Mouse (Mus musculus): ENCODE measurements around the gene Lrrc75a. TPM values are rescaled to one million over a fixed set of nuclear protein-coding genes. Genes with fewer than 3 reads are reported as not detected.
A peak's percentile ranks its signal among the peaks of the same experiment; 100 is the strongest.

Lrrc75a gene
- polyA plus RNA-seq (2015; fragmentation: Nextera tagmentation; extraction: Ambion mirVana) = 14.0 and 18.4 TPM in 2 replicates

GRCm38 (mm10) chr11:62647661-62648590 is at the start of gene Lrrc75a:
Lrrc75a (minus strand) TSS chr11:62648523.
- H3K4me2 ChIP-seq = peak within 1 kb of the TSS; percentile 92
- WGBS = under 1% methylated on average over 62 of the region's 86 CpGs
- H3K36me3 ChIP-seq = peaks cover 13% of the 10 kb centered on the region
- peak within 1 kb of the TSS; percentile 79 for H3K4me3 ChIP-seq
- peak within 1 kb of the TSS; percentile 93 for H3K27ac ChIP-seq
- no peaks in the 10 kb centered on the region for H3K9me3 ChIP-seq
- peak within 1 kb of the TSS; percentile 87 for H3K9ac ChIP-seq
- H3K27me3 ChIP-seq = no peaks in the 10 kb centered on the region
- ATAC-seq (ENCODE audit: insufficient number of reproducible peaks, insufficient read depth, low FRiP score, low TSS enrichment, low read depth) = peak; percentile 33
- H3K4me1 ChIP-seq = peaks cover 64% of the 10 kb centered on the region

- Histone ChIP-seq H3K27me3 (no peaks in the 10 kb centered on the region), H3K4me1 (no peaks in the 10 kb centered on the region), H3K4me2 (no peak overlapping the region), H3K9me3 (no peaks in the 10 kb centered on the region), H3K27ac (no peak overlapping the region), H3K9ac (no peak overlapping the region), H3K4me3 (no peak overlapping the region), H3K36me3 (no peaks in the 10 kb centered on the region)
- 93% methylated on average over 8 of the region's 8 CpGs for WGBS
- ATAC-seq (ENCODE audit: insufficient number of reproducible peaks, insufficient read depth, low FRiP score, low TSS enrichment, low read depth) = no peak
Measured at GRCm38 (mm10) chr11:62695126-62695525, 46.8 kb upstream of the Lrrc75a start.

- H3K4me3 ChIP-seq = no peak overlapping the region
- no peaks in the 10 kb centered on the region for H3K36me3 ChIP-seq
- no peaks in the 10 kb centered on the region for H3K27me3 ChIP-seq
- ATAC-seq (ENCODE audit: insufficient number of reproducible peaks, insufficient read depth, low FRiP score, low TSS enrichment, low read depth) = no peak
- no peaks in the 10 kb centered on the region for H3K4me1 ChIP-seq
- H3K27ac ChIP-seq = no peak overlapping the region
- no peak overlapping the region for H3K9ac ChIP-seq
- WGBS = 25% methylated on average over 11 of the region's 11 CpGs
- H3K4me2 ChIP-seq = no peak overlapping the region
- no peaks in the 10 kb centered on the region for H3K9me3 ChIP-seq
Measured at GRCm38 (mm10) chr11:62693299-62694184, 45.2 kb upstream of the Lrrc75a start.

DNA sequence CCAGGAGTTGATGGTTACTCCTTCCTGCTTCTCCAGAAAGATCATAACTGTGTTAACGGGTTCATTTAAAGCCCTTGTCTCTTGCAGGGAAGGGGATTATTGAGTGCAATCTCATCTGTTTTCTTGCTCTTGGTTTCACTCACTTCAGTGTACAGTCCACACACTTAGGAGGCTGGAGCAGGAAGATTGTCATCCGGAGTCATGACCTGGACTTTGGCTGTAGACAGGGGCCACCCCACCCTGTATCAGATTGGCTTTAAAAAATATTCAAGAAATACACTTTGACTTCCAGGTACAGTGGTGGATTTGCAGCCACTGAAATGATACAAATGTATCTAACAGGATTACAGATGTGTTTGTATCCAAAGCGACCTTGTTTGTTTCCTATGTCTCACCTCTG is 43.3 kb upstream of the Lrrc75a start:
- Histone ChIP-seq H3K27me3 (no peaks in the 10 kb centered on the region), H3K36me3 (no peaks in the 10 kb centered on the region), H3K9ac (no peak overlapping the region), H3K9me3 (no peaks in the 10 kb centered on the region), H3K4me3 (no peak overlapping the region), H3K27ac (no peak overlapping the region), H3K4me2 (no peak overlapping the region), H3K4me1 (no peaks in the 10 kb centered on the region)
- WGBS = 91% methylated on average over 3 of the region's 3 CpGs
- ATAC-seq (ENCODE audit: insufficient number of reproducible peaks, insufficient read depth, low FRiP score, low TSS enrichment, low read depth) = no peak

- Histone ChIP-seq H3K4me1 (peaks cover 4% of the 10 kb centered on the region; the same call in 1 of the 2 replicates), H3K27me3 (no peaks in the 10 kb centered on the region), H3K4me2 (no peak overlapping the region), H3K9ac (no peak overlapping the region), H3K27ac (no peak overlapping the region), H3K9me3 (no peaks in the 10 kb centered on the region), H3K4me3 (no peak overlapping the region), H3K36me3 (no peaks in the 10 kb centered on the region)
- ATAC-seq (ENCODE audit: insufficient number of reproducible peaks, insufficient read depth, low FRiP score, low TSS enrichment, low read depth) = no peak
- 64% methylated on average over 4 of the region's 4 CpGs for WGBS
Measured at GRCm38 (mm10) chr11:62679954-62680353, 31.6 kb upstream of the Lrrc75a start.

- Histone ChIP-seq H3K27me3 (no peaks in the 10 kb centered on the region), H3K4me1 (peaks cover 6% of the 10 kb centered on the region; the same call in 1 of the 2 replicates), H3K27ac (no peak overlapping the region), H3K9me3 (no peaks in the 10 kb centered on the region), H3K36me3 (no peaks in the 10 kb centered on the region), H3K4me3 (no peak overlapping the region), H3K9ac (no peak overlapping the region), H3K4me2 (no peak overlapping the region)
- WGBS = 85% methylated on average over 7 of the region's 7 CpGs
- no peak for ATAC-seq (ENCODE audit: insufficient number of reproducible peaks, insufficient read depth, low FRiP score, low TSS enrichment, low read depth)
Measured at GRCm38 (mm10) chr11:62678778-62679354, 30.5 kb upstream of the Lrrc75a start.

GRCm38 (mm10) chr11:62676290-62676596 is 27.9 kb upstream of the Lrrc75a start:
- H3K27ac ChIP-seq = no peak overlapping the region
- H3K9ac ChIP-seq = 0 out of 2 replicates have a peak overlapping the region, but pooled peaks have one; percentile 71
- H3K9me3 ChIP-seq = no peaks in the 10 kb centered on the region
- H3K4me3 ChIP-seq = no peak overlapping the region
- no peak overlapping the region for H3K4me2 ChIP-seq
- H3K27me3 ChIP-seq = no peaks in the 10 kb centered on the region
- 88% methylated on average over 4 of the region's 4 CpGs for WGBS
- no peaks in the 10 kb centered on the region for H3K36me3 ChIP-seq
- H3K4me1 ChIP-seq = peaks cover 6% of the 10 kb centered on the region; the same call in 1 of the 2 replicates
- no peak for ATAC-seq (ENCODE audit: insufficient number of reproducible peaks, insufficient read depth, low FRiP score, low TSS enrichment, low read depth)

DNA sequence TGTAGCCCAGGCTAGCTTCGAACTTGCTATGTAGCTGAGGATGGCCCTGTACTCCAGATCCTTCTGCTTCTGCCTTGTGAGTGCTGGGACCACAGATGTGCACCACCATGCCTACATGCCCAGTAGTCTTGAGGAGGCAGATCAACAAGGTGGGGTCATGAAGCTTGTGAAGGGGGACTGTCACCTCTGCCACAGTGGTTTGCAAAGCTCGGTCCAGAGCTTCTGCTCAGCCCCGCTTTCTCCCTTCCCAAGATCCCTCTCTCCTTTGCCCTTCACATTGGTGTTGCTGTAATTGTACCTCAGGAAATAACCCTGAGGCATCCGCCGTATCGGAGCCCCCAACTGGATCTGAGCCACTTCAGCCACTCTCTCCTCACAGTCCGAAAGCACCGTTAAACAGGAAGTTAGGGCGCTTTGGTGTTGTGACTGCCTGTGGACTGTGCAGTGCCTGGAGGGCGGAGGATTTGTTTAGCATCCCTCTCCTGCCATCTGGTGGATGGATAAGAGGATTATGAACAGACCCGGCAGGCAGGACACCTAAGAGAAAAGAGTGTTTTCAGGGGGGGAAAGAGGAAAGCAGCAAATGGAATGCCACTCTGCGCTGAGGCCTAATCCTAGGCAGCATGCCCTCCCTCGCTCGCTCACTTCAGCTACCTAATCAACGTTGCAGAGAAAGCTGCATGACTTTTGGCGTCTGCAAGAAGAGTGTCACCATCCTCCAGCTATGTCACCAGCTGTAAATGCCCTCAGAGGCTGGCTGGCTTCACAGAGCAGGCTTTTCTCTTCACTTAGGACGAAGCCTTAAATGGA is 27.4 kb upstream of the Lrrc75a start:
- Histone ChIP-seq H3K9me3 (no peaks in the 10 kb centered on the region), H3K27ac (0 out of 2 replicates have a peak overlapping the region, but pooled peaks have one; percentile 39), H3K27me3 (no peaks in the 10 kb centered on the region), H3K4me3 (peak overlapping the region; percentile 27), H3K4me2 (peak overlapping the region; percentile 58), H3K4me1 (peaks cover 6% of the 10 kb centered on the region; the same call in 1 of the 2 replicates), H3K36me3 (no peaks in the 10 kb centered on the region), H3K9ac (peak overlapping the region; percentile 71)
- 17% methylated on average over 17 of the region's 17 CpGs for WGBS
- peak; percentile 76; the same call in 1 of the 2 replicates for ATAC-seq (ENCODE audit: insufficient number of reproducible peaks, insufficient read depth, low FRiP score, low TSS enrichment, low read depth)

GRCm38 (mm10) chr11:62670006-62670405 is 21.7 kb upstream of the Lrrc75a start:
- no peak overlapping the region for H3K9ac ChIP-seq
- 77% methylated on average over 6 of the region's 6 CpGs for WGBS
- H3K9me3 ChIP-seq = no peaks in the 10 kb centered on the region
- H3K4me3 ChIP-seq = no peak overlapping the region
- H3K36me3 ChIP-seq = peaks cover 25% of the 10 kb centered on the region
- no peaks in the 10 kb centered on the region for H3K27me3 ChIP-seq
- ATAC-seq (ENCODE audit: insufficient number of reproducible peaks, insufficient read depth, low FRiP score, low TSS enrichment, low read depth) = no peak
- 0 out of 2 replicates have a peak, but pooled peaks cover 2% of the 10 kb centered on the region for H3K4me1 ChIP-seq
- H3K27ac ChIP-seq = no peak overlapping the region
- H3K4me2 ChIP-seq = no peak overlapping the region

- no peak for ATAC-seq (ENCODE audit: insufficient number of reproducible peaks, insufficient read depth, low FRiP score, low TSS enrichment, low read depth)
- Histone ChIP-seq H3K4me2 (no peak overlapping the region), H3K36me3 (peaks cover 30% of the 10 kb centered on the region)
Measured at GRCm38 (mm10) chr11:62669471-62669870, 21.1 kb upstream of the Lrrc75a start.

More at GRCm38 (mm10) chr11:62669471-62669870, 21.1 kb upstream of the Lrrc75a start:
- Histone ChIP-seq H3K9me3 (no peaks in the 10 kb centered on the region), H3K9ac (no peak overlapping the region), H3K27ac (no peak overlapping the region), H3K27me3 (no peaks in the 10 kb centered on the region), H3K4me3 (no peak overlapping the region), H3K4me1 (no peaks in the 10 kb centered on the region)
- 61% methylated on average over 12 of the region's 12 CpGs for WGBS

Measured in embryonic facial prominence, embryonic 13.5 days (tissue).